Mouse (Mus musculus) bone marrow macrophage, adult 2 months (primary cell): Measurements from ENCODE around the gene Pla2g16.

Experiments
- CTCF ChIP-seq: IDR thresholded peaks from 2 replicates; pipeline ENCODE4 v1.5.1; 2012; ENCODE audit warnings: low read depth, mild to moderate bottlenecking, low read length, moderate library complexity
- POLR2A ChIP-seq: IDR thresholded peaks from 2 replicates; pipeline ENCODE4 v1.6.1; 2012; ENCODE audit warnings: mild to moderate bottlenecking, low read depth, low read length, borderline replicate concordance

- TF ChIP-seq POLR2A (no peak), CTCF (no peak)
These were observed 41.2 kb downstream of the Pla2g16 start for GRCm38 (mm10) chr19:7598481-7598880.
